Comparison of ENCODE assay signal across 11 mouse cellular contexts in genomic region chr3:19425322-19425721, GRCm38 (mm10).
"Had no signal": no experiment of that assay in that cellular context is flagged by ENCODE, and none has a peak within 500 bp of the region (broad histone marks: within the 10 kb centered on the region; RNA-seq: fewer than 3 reads in every experiment).

No protein-coding gene starts in this region.

- H3K36me3 ChIP-seq: liver, embryonic 13.5 days; midbrain, embryonic 15.5 days had no signal

- ATAC-seq: intestine, postnatal 0 days; liver, postnatal 0 days; midbrain, embryonic 15.5 days had no signal

- H3K27ac ChIP-seq: left cerebral cortex, adult 2 months; liver, embryonic 13.5 days; macrophage; midbrain, embryonic 15.5 days had no signal

- H3K4me1 ChIP-seq: liver, embryonic 13.5 days; midbrain, embryonic 15.5 days had no signal

- DNase-seq: liver; liver, embryonic 13.5 days; liver, postnatal 0 days; right cerebral cortex, postnatal 14 days; thymus, postnatal 4 days had no signal

- H3K4me3 ChIP-seq: left cerebral cortex, adult 2 months; liver, embryonic 13.5 days; megakaryocyte, embryonic 14.5 days; midbrain, embryonic 15.5 days had no signal

- H3K4me2 ChIP-seq: liver, embryonic 13.5 days; midbrain, embryonic 11.5 days; midbrain, embryonic 15.5 days had no signal

- H3K9ac ChIP-seq: liver, embryonic 13.5 days; liver, postnatal 0 days; midbrain, embryonic 15.5 days had no signal

- H3K9me3 ChIP-seq: liver, embryonic 13.5 days; megakaryocyte, embryonic 14.5 days; midbrain, embryonic 15.5 days had no signal

- H3K27me3 ChIP-seq: liver, embryonic 13.5 days; megakaryocyte, embryonic 14.5 days; midbrain, embryonic 15.5 days had no signal
